Mouse (Mus musculus) right cerebral cortex, postnatal 25 days (tissue): ENCODE data around the gene Calcrl.
"Not testable (repeated sequence)": the region's sequence is repeated elsewhere in the genome, so short reads cannot be mapped to it uniquely, and the experiment has no call there.

Experiments used
- DNase-seq: peaks from one replicate; pipeline ENCODE4 v3.0.0; 2022

Calcrl gene

DNA sequence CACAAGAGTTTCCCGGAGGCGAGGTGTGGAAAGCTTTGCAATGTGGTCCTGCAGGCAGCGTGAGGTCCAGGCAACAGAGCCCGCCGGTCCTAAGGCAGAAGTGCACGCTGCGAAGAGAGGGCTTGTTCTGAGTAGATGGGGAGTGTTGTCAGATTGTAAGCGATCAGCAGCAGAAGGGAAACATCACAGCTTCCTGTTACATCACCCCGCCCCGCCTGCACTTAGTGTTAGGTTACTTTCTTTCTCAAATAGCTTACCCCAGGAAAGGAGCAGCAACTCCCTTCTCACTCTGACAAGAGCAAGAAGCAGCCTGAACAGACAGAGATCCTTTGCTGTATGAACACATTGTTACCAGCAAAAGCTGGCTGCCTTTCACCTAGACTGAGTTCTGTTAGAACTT, at the start of gene Calcrl:
TSS of gene Calcrl (minus strand) at position 274 of the 400 bp plus-strand sequence.
- DNase-seq = peak; percentile 39

DNA sequence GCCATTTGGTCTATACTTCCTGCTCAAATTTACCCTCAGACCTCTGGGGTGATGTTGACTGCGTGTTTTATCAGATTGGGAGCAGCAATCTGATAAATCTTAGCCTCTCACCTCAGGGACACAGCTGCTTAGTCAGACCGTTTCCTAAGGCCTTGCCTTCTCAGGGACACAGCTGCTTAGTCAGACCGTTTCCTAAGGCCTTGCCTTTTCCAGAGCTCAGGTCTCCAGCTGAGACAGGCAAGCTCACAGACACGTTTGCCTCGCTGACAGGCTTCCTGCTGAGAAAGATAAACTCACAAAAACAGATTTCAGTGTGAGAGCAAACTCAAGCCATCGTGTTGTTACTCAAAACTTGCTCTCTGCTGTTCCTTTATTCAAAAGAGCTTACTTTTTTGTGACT, 49.4 kb upstream of the Calcrl start:
- DNase-seq = no peak

GRCm38 (mm10) chr2:84473941-84474530, 48.8 kb upstream of the Calcrl start:
- no peak for DNase-seq

DNA sequence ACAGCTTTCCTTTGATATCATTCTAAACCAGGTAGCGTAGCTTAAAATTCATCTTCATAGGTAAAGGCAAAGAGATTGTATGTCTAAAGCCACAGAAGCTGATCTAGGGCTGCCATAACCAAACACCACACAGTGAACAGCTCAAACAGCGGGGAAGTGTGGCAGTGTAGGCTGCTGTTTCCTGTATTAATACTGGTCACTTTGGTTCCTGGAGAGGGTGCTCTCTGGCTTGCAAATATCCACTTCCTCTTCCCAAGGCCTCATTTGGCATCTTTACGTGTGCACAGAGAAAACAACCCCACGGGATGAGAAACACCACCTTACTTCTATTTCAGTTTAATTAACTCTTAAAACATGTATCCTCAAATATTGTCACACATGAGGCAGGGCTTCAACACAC, 42.2 kb upstream of the Calcrl start:
- DNase-seq = no peak

DNA sequence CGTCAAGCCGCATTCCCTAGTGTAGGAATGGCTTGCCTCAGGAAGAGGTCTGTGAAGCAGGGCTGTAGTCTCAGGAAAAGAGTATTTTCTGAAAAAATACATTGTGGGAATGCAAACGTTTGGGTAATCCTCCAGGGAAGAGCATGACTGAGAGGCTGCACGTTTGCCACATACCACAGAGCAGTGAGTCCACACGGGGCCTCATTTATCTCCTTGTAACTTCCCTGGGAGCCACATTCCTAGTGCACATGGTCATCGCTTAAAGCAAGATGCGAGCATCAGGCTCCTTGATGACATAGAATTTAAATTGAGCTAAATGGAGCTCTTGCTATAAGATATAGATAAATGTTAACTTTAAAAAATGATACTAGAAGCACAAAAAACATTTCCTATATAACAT, 39.7 kb upstream of the Calcrl start:
- DNase-seq = no peak

- no peak for DNase-seq
Measured at GRCm38 (mm10) chr2:84462411-84462810, 37.2 kb upstream of the Calcrl start.

- no peak for DNase-seq
Measured at GRCm38 (mm10) chr2:84459651-84460177, 34.5 kb upstream of the Calcrl start.

DNA sequence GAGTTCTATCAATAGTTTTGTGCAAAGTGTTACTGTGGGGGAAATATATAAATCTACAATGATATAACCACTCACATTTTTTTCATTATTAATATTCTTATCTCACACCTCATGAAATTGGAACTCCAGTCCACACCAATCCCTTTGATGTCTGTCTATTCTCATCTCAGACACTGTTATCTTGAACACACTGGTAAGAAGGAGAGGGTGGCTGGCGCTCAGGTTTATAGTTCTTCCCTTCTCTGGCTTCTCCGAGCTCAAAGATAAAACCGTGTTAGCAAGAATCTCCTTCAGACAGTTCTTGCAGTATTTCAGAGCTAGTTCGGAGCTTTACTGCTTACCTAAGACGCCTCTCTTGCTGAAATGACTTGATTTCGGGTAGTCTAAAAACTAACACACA, 32.0 kb upstream of the Calcrl start:
- no peak for DNase-seq

- DNase-seq = peak; percentile 47
Measured at GRCm38 (mm10) chr2:84455236-84455799, 30.1 kb upstream of the Calcrl start.

GRCm38 (mm10) chr2:84454551-84455235, 29.5 kb upstream of the Calcrl start:
- no peak for DNase-seq

GRCm38 (mm10) chr2:84454051-84454450, 28.8 kb upstream of the Calcrl start:
- no peak for DNase-seq

DNA sequence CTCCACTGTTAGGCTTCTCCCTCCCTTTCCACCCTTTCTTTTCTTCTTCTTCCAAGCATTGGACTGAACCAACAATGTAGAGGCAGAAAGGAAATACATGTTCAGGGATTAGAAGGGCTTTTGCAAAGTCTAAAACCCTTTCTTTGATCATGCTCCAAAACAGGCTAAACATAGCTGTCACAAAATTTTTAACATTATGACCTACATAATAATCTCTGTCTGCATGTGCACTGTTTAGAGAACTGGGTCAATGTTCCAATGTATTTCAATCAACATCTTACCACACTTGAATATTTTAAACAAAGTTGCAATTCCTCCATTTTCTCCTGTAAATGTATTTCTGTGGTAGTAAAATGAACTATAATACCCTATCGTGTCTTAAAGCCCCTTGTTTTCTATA, 20.3 kb upstream of the Calcrl start:
- DNase-seq = no peak

- no peak for DNase-seq
Measured at GRCm38 (mm10) chr2:84441940-84442339, 16.7 kb upstream of the Calcrl start.

DNA sequence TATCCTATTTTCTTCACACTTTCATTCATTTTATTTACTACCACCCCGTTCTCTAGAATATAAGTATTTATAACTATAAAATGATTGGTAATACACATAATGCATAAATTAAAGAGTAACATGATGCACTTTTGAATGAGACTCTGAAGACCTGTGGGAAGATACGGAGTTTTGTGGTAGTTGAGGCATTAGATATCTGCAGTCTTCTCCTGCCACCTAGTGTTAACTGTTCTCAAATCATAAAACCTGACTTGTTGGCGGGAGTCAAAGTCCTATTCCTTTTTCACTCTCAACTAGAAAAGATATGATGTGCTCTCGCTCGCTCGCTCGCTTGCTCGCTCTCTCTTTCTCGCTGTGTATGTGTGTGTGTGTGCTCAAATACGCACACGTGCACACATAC, 4.5 kb upstream of the Calcrl start:
- DNase-seq = no peak

GRCm38 (mm10) chr2:84428836-84429235, 3.6 kb upstream of the Calcrl start:
- DNase-seq = no peak

DNA sequence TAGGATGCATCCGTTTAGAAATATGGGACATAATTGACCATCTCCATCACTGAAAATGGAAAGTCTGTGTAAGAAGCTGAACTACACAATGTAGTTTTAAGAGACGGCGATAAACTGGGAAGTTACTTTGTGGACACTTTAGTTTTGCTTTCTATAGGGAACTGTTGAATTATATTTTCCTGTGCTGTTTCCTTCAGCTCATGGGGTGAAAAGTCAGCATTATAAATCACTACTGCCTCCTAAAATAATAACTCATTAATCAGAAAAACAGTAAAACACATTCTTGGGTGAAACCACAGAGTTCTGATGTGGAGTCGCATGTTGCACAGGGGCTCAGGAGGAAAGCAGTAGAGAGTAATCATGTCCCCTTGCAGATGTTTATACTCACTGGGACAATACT, 1.3 kb upstream of the Calcrl start:
- no peak for DNase-seq

GRCm38 (mm10) chr2:84416501-84416900, 8.7 kb downstream of the Calcrl start:
- DNase-seq = no peak

DNA sequence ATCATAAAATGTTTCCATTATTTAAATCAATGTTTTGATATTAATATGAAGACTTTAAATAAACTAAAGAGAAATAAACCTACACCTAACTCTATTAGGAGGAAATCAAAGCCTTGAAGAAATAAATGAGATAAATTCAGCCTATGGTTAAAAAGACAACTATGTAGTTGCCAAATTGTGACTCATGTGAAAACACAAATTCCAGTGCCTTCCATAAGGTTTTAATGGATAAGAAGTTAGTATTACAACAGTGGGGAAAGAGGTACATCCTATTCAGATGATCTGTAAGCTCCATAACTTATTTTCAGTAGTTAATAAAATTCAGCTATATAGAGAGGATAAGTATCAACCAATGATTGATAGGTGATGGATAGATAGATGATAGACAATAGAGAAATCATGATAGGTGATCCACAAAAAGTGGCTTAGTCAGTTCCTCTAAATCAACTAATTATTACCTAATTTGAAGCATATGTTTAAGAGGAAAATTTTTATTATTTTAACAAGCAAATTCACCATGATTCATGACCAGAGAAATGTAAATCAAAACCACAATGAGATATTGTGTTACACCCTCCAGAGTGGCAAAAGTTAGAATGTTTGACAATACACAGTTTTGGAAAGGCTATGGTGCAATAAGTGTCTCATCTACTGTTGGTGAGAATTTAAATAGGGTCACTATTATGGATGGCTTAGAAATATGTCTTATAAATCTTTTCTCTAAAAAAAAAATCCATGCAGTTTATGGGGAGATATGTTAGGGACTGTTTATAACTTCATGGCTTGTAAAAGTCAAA, 15.2 kb downstream of the Calcrl start:
- DNase-seq = no peak

DNA sequence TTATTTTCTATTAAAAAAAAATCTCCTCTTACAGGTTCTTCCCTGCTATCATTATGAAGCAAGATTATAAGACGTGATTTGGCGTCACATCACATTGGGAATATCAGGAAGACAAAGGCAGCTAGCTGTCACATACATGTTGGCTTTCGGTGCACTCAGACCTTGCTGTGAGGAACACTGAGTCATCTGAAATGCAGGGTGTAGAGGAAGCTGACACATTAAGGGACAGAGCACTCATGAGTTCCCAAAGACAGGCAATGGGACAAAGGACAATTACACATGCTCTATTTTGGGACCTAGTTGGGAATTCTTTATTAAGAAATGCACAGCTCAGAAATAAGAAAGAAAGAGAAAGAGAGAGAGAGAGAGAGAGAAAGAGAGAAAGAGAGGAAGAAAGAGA, 20.4 kb downstream of the Calcrl start:
- DNase-seq = no peak

GRCm38 (mm10) chr2:84402713-84403112, 22.5 kb downstream of the Calcrl start:
- no peak for DNase-seq

GRCm38 (mm10) chr2:84396557-84396956, 28.7 kb downstream of the Calcrl start:
- DNase-seq = no peak

DNA sequence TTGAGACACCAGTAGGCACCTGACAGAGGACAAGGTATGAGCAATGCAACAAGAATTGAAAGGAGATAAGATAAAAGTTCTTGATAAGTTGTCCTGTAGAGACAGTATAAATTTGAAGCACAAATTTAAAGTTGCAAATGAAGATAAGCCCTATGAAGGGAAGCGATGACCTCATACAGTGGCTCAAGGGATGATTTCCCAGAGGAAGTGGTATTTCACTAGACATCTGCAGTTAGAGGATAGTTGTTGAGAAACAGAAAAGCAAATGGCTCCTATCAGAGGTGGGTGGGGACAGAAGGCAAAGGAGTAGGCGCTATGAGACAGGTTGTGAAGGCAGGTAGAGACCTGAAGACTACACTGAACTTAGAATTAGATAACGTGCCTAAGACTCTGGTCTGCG, 32.0 kb downstream of the Calcrl start:
- DNase-seq = no peak

DNA sequence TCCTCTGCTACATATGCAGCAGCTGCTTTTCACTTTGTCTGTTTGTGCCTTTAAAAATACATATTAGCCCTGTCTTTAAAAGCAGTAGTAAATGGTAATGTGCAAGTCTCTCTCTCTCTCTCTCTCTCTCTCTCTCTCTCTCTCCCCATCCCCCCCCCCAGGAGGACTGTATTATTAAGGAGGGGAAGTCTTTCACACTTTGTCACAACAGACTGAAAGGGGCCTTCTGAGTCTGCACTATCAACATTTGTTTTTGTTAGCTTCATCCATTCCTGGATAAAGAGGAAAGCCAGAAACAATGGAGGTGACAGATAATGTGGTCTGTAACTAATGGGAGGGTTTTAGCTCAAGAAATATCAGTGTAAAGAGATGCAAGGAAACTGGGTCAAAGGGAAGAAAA, 36.1 kb downstream of the Calcrl start:
- no peak for DNase-seq

DNA sequence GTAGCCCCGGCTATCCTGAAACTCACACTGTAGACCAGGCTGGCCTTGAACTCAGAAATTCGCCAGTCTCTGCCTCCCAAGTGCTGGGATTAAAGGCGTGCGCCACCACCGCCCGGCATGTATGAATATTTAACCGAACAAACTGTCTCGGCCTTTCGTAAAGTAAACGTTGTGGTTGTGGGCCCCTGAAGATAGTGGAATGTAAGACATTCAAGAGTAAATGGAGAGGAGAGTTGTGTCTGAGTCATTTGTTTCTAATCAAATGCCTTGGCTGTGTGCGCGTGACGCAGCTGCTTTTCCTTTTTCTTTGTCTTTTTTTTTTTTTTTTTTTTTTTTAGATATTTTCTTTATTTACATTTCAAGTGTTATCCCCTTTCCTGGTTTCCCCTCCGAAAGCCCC, 36.7 kb downstream of the Calcrl start:
- not testable (repeated sequence) for DNase-seq
